Mouse (Mus musculus) frontal cortex, postnatal 14 days (tissue): ENCODE results near the gene Camsap1.

Experiments used
- DNase-seq, 2 experiments: peaks; one replicate each; pipeline ENCODE4 v3.0.0; 2022; ENCODE audit warnings: low spot score in 2 of 2

The Camsap1 gene

DNA sequence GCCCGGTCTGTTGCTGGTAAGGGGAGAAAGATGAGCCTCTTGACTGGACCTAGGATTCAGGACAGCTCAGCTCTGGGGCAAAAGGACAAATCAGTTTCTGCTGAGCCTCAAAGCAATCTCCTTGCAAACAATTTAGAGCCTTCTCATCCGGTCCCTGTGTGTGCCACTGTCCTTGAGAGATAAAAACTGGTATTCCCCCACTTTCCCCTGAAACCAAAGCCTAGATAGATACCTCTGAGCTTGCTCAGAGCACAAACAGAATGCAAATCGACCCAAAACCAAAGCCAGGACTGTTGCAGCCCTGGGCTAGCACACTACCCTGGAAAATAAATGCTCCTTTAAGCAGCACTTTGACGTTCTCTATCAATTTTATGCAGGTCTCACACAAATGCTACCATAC lies 4.1 kb downstream of the Camsap1 start:
- no peak for DNase-seq

DNA sequence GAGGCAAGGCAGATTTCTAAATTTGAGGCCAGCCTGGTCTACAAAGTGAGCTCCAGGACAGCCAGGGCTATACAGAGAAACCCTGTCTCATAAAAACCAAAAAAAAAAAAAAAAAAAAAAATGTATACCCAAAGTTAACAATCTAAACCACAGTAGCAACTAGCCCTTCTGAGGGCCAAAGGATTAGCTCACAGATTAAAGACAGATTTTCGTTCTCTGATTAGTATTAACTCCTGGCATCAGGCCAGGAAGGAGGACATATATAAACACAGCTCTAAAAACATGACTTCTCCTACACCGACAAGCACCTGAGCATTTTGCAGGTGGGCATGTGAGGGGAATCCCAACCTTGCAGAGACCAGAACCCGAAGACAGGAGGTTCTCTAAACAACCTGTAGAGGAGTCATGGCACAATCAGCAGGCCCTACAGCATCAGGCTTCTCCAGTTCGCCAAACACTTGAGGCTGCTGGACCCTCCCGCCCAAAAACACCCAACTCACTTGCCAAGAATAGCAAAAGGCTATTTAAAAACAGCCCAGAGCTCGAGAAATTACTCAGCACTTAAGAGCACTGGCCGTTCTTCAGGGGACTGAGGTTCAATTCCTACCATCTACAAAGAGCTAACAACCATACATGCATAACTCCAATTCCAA lies 5.4 kb downstream of the Camsap1 start:
- DNase-seq, result no peak

DNA sequence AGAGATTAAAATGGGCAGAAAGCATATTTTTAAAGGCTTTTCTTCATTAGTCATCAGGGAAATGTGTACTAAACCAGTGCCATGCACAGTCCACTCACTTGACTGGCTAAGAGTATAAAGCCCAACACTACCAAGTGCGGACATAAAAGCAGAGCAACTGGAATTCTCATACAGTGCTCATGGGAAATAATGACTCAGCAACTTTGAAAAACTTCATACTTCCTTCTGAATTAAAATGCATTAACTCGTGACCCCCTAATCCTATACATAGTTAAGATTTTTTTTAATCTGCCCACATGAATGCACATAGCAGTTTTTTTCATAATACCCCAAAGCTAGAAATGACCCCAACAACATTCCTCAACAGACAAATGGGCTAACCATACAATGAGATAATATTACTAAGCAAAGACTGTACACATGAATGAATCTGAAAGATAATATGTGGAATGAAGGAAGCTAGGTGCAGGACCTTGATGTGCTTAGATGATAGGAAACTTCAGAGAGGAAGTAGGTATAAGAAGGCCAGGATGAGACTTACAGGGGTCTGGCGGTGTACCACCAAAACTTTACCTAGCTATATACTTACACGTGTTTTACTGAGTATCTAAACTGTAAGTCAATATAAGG lies 7.8 kb downstream of the Camsap1 start:
- DNase-seq, result no peak

DNA sequence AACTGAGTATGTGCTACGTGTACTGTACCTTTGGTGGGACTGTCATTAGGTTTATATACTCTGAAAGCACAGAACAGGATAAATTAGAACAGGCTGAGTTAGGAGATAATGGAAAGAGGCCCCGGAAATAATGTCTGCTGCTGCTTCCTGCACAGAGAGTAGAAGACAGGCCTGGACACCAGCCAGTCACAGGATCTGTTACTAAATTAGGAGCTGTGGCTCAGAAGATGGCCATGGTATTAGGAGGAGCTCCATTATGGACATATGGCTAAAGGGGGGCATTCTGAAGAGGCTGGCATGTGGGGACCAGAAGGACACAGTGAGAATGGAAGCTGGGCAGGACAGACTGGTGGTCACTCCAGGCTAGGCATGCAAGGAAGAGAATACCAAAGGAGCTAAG lies 12.7 kb downstream of the Camsap1 start:
- DNase-seq, result no peak

DNA sequence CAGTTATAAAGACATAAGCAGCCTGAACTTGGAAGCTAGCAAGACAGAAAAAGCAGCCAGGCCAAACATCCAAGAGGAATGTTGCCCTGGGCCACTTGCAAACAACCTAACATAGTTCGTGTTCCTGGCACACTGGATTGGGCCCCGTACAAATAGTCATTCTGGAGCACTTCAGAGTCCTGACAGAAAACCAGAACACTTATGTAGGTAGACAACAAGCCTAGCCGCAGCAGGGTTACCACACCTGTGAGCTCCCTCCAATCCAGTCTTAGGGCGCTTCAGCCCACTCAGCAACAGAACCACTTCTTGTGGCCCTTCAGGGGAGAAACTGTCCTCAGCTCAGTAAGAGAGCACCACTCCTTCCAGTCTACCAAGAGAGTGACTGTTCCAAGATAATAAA lies 13.8 kb downstream of the Camsap1 start:
- DNase-seq, result no peak

GRCm38 (mm10) chr2:25949291-25949690 lies 33.8 kb downstream of the Camsap1 start:
- DNase-seq, result no peak

GRCm38 (mm10) chr2:25947950-25948349 lies 35.1 kb downstream of the Camsap1 start:
- DNase-seq, result no peak

DNA sequence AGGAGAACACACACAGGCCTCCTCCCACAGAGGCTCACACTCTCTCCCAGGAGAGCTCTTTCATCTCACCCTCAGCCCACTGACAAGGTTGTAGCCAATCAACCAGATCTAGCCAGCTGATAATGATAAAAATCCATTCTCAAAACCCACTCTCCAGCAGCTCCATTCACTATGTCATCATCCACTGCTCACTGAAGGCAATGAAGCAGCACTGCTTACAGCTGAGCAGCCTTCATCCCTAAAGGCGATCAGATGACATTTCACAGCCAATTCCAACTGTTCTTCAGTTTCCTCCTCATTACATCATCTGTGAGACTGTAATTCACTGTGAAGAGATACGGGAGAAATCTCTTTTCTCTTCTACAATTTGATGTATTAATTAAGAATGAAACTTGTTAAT lies 39.3 kb downstream of the Camsap1 start:
- DNase-seq, result no peak

DNA sequence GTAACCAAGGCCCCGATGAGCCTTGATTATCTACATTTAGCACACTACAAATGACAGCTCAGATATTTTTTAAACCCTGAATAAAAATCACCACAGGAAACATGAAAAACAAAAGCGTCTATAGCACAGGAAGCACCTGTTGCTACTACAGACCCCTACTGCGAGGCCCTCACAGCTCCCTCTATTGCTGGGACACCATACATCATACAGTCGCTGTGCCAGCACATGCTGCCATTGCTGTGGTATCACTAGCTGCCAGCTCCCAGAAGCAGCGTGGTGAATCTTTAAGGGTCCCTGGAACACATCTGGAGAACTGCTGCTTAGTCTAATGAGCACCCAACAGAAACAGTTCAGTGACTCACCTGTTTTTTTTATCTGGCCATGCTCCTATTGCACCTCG lies 42.6 kb downstream of the Camsap1 start:
- no peak for DNase-seq

- DNase-seq, result no peak
These were observed 51.7 kb downstream of the Camsap1 start for GRCm38 (mm10) chr2:25931249-25931859.

DNA sequence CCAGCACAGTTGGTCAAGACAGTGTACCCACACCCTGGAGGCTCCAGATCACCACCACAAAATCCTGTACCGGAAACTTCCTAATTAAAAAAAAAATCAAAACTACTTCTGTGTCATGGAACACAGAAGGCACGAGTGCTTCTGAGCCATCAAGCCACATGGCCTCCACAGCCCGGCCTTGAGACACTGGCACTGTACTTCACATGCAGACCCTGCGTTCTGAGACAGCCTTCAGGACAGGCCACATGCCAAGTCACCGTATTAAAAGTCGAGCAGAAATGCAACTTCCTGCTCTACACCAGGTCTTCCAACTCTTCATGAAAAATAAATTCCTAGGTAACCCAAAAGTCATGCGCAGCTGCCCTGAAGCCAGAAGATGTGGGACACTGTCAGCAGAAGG lies 55.3 kb downstream of the Camsap1 start:
- no peak for DNase-seq

DNA sequence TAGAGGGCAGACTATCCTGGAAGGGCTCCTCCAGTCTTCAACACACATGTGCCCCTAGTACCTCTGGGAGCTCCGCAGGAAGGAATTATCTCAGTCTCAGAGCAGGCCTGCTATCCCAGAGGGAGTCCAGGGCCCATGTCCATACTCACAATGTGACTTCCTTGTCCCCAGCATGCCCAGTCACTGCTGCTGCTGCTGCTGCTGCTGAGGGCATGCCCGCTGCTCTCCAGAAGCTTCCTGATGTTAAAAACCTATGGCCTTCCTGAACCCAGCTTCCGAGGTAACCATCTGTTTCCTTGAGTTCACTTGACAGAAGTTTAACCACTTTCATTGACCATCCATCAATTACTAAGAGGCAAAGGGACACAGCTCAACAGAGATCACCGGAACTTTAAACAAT lies 58.1 kb downstream of the Camsap1 start:
- no peak for DNase-seq

GRCm38 (mm10) chr2:25923799-25924198 lies 59.3 kb downstream of the Camsap1 start:
- DNase-seq, result no peak

GRCm38 (mm10) chr2:25919972-25920371 lies 63.1 kb downstream of the Camsap1 start:
- peak in 1 of 2 experiments; percentile 31 for DNase-seq

DNA sequence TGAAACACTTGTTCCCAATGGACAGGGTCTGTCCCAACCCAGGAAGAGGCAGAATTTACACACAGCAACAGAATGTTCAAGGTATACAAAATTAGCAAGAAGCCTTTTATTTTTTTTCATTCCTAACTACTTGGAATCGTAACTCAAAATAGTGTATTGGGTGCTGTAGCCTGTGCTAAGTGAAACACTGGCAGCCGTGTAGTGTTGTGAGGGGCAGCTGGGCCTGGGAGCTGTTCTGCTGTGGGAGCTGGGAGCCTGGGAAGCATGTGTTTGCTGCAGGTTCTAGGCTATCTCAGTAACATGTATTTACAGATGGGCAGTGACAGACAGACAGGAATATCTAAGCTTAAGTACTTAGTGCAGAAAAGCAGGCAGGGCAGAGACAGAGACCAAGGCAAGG lies 64.7 kb downstream of the Camsap1 start:
- no peak for DNase-seq

DNA sequence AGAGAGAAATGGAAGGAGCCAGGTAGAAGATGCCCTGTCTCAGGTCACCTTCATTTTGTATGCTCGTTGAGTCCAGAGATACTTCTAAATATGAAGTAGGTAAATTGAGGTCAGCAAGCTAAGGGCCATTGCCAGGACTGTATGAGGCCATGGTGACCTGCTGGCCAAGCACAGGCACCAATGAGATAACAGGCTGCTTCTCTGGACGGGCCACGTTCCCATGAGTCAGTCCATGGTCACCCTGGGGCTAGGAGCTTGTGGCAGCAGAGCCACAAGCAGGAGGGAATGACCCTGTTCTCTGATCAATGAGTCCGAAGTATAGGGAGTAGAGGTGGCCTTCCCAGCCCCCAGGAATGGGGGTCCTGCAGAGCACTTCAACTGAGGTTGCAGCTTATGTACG lies 68.3 kb downstream of the Camsap1 start:
- DNase-seq, result no peak

DNA sequence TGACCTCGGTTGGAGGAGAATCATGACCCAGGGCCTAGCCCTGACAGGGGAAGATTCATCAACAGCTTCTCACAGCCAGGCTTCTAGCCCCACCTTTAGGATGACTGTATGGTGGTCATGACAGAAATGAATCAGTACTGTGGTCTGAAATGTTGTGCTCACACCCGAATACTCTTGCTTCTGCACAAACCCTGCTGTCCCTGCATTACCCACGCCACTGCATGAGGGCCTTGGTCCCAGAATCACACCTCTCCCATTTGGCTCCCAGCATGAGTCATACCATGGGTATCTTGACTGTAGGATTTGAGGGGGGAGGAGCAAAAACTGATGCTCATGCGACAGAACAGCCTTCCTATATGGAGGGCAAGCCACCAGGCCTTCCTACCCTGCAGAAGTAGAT lies 68.9 kb downstream of the Camsap1 start:
- DNase-seq, result no peak

GRCm38 (mm10) chr2:25913247-25913646 lies 69.8 kb downstream of the Camsap1 start:
- peak in 1 of 2 experiments; percentile 42 for DNase-seq

DNA sequence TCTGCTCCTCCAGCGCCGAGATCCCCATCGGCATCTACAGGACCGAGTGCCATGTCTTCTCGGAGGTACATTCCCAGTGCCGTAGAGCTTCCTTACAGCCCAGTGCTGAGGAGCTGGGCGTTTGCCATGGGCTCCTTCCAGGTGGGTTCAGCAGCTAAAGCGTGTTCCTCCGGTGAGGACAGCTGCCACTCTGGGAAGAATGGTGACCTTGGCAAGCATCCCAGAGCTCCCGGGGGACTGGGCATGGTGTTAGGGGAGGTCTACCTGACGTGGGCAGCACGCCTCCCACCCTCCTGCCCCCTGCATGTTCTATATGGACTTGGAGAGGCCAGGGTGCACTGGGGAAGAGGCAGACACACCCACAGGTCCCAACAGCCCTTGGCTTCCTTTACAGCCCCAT lies 73.2 kb downstream of the Camsap1 start:
- no peak for DNase-seq

DNA sequence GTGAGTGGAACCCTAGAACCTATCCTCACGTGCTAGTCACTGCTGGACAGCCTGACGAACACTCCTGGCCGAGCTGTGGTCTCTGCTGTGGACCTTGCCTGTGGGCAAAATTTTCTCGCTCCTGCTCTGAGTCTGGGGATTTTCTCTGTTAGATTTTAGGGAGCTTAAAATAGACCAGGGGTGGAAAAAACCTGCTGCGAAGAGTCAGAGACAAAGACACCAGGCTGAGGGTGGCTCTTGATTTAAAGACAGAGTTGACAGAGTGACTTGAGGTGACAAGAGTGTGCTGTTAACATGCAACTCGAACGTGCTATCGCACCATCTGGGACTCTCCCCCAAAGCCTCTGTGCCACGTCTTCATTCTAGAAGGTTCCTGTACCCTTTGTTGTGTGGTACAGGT lies 84.1 kb downstream of the Camsap1 start:
- DNase-seq, result no peak

GRCm38 (mm10) chr2:25892440-25892839 lies 90.6 kb downstream of the Camsap1 start:
- no peak for DNase-seq

- DNase-seq, result no peak
These were observed 94.9 kb downstream of the Camsap1 start for GRCm38 (mm10) chr2:25888144-25888543.

GRCm38 (mm10) chr2:25887226-25887625 lies 95.9 kb downstream of the Camsap1 start:
- no peak for DNase-seq
